Mouse (Mus musculus) forebrain, embryonic 10.5 days (tissue): ENCODE results near the gene Ftl1. TPM values are rescaled to one million over a fixed set of nuclear protein-coding genes. Genes with fewer than 3 reads are reported as not detected.
"Not testable (repeated sequence)": the region's sequence is repeated elsewhere in the genome, so short reads cannot be mapped to it uniquely, and the experiment has no call there.

Source experiments
- DNase-seq: peaks from one replicate; pipeline ENCODE4 v3.0.0-alpha.2; 2017; ENCODE audit warnings: low spot score; ENCODE audit errors: extremely low spot score
- H3K27ac ChIP-seq: fragments of 300-500 bp; sonication (generic); 2 replicates; pipeline ENCODE4 v1.5.1; 2016; ENCODE audit warnings: mild to moderate bottlenecking
- H3K27me3 ChIP-seq: fragments of 300-500 bp; sonication (generic); 2 replicates; pipeline ENCODE4 v1.6.1; 2016; ENCODE audit warnings: mild to moderate bottlenecking; ENCODE audit not compliant: poor library complexity, severe bottlenecking
- H3K36me3 ChIP-seq: fragments of 300-500 bp; sonication (generic); replicated peaks from 2 replicates; pipeline ENCODE4 v1.6.1; 2016; ENCODE audit warnings: mild to moderate bottlenecking, moderate library complexity
- H3K4me1 ChIP-seq: fragments of 300-500 bp; sonication (generic); 2 replicates; pipeline ENCODE4 v1.6.1; 2016
- H3K4me3 ChIP-seq: fragments of 300-500 bp; sonication (generic); 2 replicates; pipeline ENCODE4 v1.5.1; 2016; ENCODE audit warnings: mild to moderate bottlenecking, moderate library complexity
- H3K9me3 ChIP-seq: fragments of 300-500 bp; sonication (generic); 2 replicates; pipeline ENCODE4 v1.6.1; 2016; ENCODE audit warnings: mild to moderate bottlenecking, moderate library complexity
- WGBS: fragments of 180-500 bp; shearing (Covaris S2); methylation state at CpG from one replicate; pipeline ENCODE4 v1.1.7; 2016; 5-methylcytosine and 5-hydroxymethylcytosine counted together
- polyA plus RNA-seq: library from polyadenylated mRNA; unstranded; fragments of >200 nt; fragmentation: Nextera tagmentation; extraction: Ambion mirVana; gene quantifications from 2 replicates; pipeline ENCODE4 v1.2.1, GENCODE M21; 2016

Gene Ftl1
- polyA plus RNA-seq, 1 experiment from 2014 or later: 5,277 TPM

- no peaks in the 10 kb centered on the region for H3K9me3 ChIP-seq
- DNase-seq: no peak
- H3K27me3 ChIP-seq: no peaks in the 10 kb centered on the region
- H3K4me3 ChIP-seq: peak overlapping the region; percentile 96
- peaks cover 37% of the 10 kb centered on the region for H3K36me3 ChIP-seq
- peak overlapping the region; percentile 94 for H3K27ac ChIP-seq
- WGBS: 30% methylated on average over 7 of the region's 7 CpGs
- peaks cover 25% of the 10 kb centered on the region for H3K4me1 ChIP-seq
These were observed 7.5 kb upstream of the Ftl1 start for GRCm38 (mm10) chr7:45467090-45467670.

- H3K9me3 ChIP-seq: no peaks in the 10 kb centered on the region
- WGBS: under 1% methylated on average over 57 of the region's 58 CpGs
- peaks cover 44% of the 10 kb centered on the region for H3K36me3 ChIP-seq
These were observed 6.8 kb upstream of the Ftl1 start, which contains the start of gene Bax for GRCm38 (mm10) chr7:45466283-45467089. TSS of gene Bax (minus strand) at chr7:45466898.

DNA sequence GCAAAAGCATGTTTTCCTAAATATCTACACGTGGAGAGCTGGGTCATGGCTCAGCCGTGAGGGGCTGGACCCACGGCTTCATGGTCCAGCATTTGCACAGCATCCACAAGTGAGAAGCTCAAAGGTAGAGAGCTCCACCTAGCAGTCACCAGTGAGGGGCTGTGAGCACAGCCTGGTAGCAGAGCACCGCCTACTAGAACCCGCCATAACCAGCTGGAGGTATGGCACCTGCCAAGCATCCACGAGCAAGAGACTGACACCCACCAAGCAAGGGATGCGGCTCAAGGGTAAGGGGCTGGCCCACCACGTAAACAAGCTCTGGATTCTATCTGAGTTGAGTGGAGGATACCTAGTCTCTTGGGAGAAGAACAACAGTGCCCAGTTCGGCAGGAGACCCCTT lies 5.9 kb upstream of the Ftl1 start:
- Histone ChIP-seq H3K27me3 (no peaks in the 10 kb centered on the region), H3K4me3 (peak overlapping the region; percentile 96), H3K4me1 (peaks cover 39% of the 10 kb centered on the region), H3K9me3 (no peaks in the 10 kb centered on the region), H3K27ac (peak overlapping the region; percentile 94), H3K36me3 (peaks cover 54% of the 10 kb centered on the region)
- no peak for DNase-seq
- WGBS: 81% methylated on average over 9 of the region's 9 CpGs

More at GRCm38 (mm10) chr7:45466283-45467089, 6.8 kb upstream of the Ftl1 start, which contains the start of gene Bax:
- Histone ChIP-seq H3K4me1 (peaks cover 30% of the 10 kb centered on the region), H3K27me3 (no peaks in the 10 kb centered on the region), H3K4me3 (peak within 1 kb of the TSS; percentile 96), H3K27ac (peak within 1 kb of the TSS; percentile 94)
- DNase-seq: peak; percentile 95

- Histone ChIP-seq H3K36me3 (peaks cover 57% of the 10 kb centered on the region), H3K4me3 (peak overlapping the region; percentile 96)
- WGBS: 96% methylated on average over 12 of the region's 12 CpGs
These were observed 5.4 kb upstream of the Ftl1 start for GRCm38 (mm10) chr7:45465112-45465511.

GRCm38 (mm10) chr7:45463987-45464778 lies 4.5 kb upstream of the Ftl1 start:
- Histone ChIP-seq H3K4me1 (peaks cover 47% of the 10 kb centered on the region), H3K27me3 (no peaks in the 10 kb centered on the region), H3K4me3 (no peak overlapping the region), H3K36me3 (peaks cover 57% of the 10 kb centered on the region), H3K27ac (no peak overlapping the region), H3K9me3 (no peaks in the 10 kb centered on the region)
- no peak for DNase-seq
- 94% methylated on average over 7 of the region's 7 CpGs for WGBS

More at GRCm38 (mm10) chr7:45465112-45465511, 5.4 kb upstream of the Ftl1 start:
- no peaks in the 10 kb centered on the region for H3K9me3 ChIP-seq
- H3K4me1 ChIP-seq: peaks cover 44% of the 10 kb centered on the region
- DNase-seq: no peak
- no peak overlapping the region for H3K27ac ChIP-seq
- no peaks in the 10 kb centered on the region for H3K27me3 ChIP-seq

- not testable (repeated sequence) for H3K27ac ChIP-seq, H3K27me3 ChIP-seq, DNase-seq, H3K4me3 ChIP-seq, H3K9me3 ChIP-seq
- Histone ChIP-seq H3K36me3 (peaks cover 66% of the 10 kb centered on the region), H3K4me1 (peaks cover 56% of the 10 kb centered on the region)
- 78% methylated on average over 4 of the region's 4 CpGs for WGBS
These were observed 3.2 kb upstream of the Ftl1 start for GRCm38 (mm10) chr7:45462868-45463267.

- DNase-seq: no peak
- H3K36me3 ChIP-seq: peaks cover 72% of the 10 kb centered on the region
- H3K4me1 ChIP-seq: peaks cover 60% of the 10 kb centered on the region
- WGBS: 90% methylated on average over 4 of the region's 4 CpGs
- no peak overlapping the region for H3K4me3 ChIP-seq
- H3K27ac ChIP-seq: no peak overlapping the region
- no peaks in the 10 kb centered on the region for H3K9me3 ChIP-seq
- no peaks in the 10 kb centered on the region for H3K27me3 ChIP-seq
These were observed 2.6 kb upstream of the Ftl1 start for GRCm38 (mm10) chr7:45462325-45462724.

DNA sequence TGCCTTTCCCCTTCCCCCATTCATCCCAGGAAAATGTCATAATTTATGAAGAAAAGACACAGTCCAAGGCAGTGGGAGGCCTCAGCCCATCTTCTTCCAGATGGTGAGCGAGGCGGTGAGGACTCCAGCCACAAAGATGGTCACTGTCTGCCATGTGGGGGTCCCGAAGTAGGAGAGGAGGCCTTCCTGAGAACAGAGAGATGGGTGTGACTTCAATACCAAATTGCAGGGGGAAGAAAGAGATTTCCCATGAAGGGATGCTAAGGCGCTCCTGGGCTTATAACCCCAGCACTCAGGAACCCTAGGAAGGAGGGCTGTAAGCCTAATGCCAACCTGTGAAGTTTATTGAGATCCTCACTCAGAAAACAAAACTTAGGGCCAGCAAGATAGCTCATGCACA lies 2.1 kb upstream of the Ftl1 start:
- Histone ChIP-seq H3K27ac (peak overlapping the region; percentile 95), H3K4me3 (0 out of 2 replicates have a peak overlapping the region, but pooled peaks have one; percentile 87), H3K9me3 (no peaks in the 10 kb centered on the region), H3K4me1 (peaks cover 60% of the 10 kb centered on the region), H3K27me3 (no peaks in the 10 kb centered on the region), H3K36me3 (peaks cover 77% of the 10 kb centered on the region)
- no peak for DNase-seq
- 89% methylated on average over 4 of the region's 4 CpGs for WGBS

DNA sequence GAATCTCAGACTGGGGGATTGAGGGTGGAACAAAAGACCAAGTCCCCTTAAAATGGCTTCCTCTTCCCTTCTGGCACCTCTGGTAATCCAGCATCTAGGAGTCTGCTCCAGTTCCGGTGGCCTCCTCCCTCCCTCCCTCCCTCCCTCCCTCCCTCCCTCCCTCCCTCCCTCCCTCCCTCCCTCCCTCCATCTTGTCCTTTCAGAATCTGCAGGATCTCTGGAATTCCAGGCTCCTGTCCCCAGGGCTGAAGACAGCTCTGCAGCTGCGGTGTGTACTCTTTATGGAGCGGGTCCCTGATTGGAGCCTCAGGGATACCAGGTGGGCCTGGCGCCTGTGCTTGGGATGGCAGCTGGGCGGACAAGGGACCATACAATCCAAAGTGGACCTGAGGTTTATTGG lies 1.6 kb upstream of the Ftl1 start:
- H3K36me3 ChIP-seq: peaks cover 82% of the 10 kb centered on the region
- WGBS: 67% methylated on average over 5 of the region's 5 CpGs
- H3K9me3 ChIP-seq: no peaks in the 10 kb centered on the region
- DNase-seq: no peak
- H3K27ac ChIP-seq: peak overlapping the region; percentile 95
- peak overlapping the region; percentile 87 for H3K4me3 ChIP-seq
- peaks cover 62% of the 10 kb centered on the region for H3K4me1 ChIP-seq
- no peaks in the 10 kb centered on the region for H3K27me3 ChIP-seq

DNA sequence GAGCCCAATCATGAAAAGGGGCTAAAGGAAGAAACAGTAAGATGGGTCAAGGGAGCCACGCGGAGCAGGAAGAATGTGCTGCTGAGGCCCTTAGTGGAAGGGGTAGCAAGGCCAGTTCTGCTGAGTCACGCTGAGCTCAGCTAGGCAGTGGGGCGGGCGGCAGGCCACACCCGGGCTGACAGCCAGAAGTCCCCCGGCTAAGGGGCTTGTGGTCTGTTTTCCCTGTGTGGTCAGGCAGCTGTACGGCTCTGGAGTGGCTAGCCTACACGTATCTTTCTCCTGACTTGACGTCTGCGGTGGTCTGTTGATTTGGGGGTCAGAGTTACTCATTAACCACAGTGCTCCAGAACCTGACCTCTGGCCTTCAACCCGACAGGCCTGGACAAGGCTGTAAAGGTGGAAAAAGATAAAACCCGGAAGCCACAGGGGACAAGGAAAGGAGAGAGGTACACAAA lies 1.2 kb upstream of the Ftl1 start:
- peaks cover 61% of the 10 kb centered on the region for H3K4me1 ChIP-seq
- DNase-seq: peak; percentile 46
- H3K9me3 ChIP-seq: no peaks in the 10 kb centered on the region
- H3K4me3 ChIP-seq: peak overlapping the region; percentile 87
- H3K36me3 ChIP-seq: peaks cover 86% of the 10 kb centered on the region
- WGBS: 47% methylated on average over 13 of the region's 13 CpGs
- H3K27me3 ChIP-seq: no peaks in the 10 kb centered on the region
- H3K27ac ChIP-seq: peak overlapping the region; percentile 95

DNA sequence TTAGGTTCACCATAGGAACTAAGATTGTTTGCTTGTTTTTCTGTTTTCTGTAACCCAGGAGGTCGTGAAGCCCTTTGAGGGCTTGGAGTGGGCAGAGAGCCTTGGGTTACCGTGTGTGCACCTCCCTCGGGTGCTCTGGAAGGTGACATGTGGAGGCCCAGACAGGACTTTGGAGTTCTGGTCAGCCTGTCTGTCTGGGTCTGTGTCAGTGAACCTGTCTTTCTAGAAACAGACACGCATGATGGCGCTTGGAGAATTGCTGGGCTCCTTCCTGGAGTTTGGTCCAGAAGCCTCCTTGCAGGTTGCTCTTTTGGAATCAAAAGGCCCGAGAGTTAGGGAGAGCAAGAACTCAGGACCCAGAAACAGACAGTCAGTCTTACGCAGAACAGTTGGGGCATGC lies 693 bp upstream of the Ftl1 start:
- peak overlapping the region; percentile 95 for H3K27ac ChIP-seq

GRCm38 (mm10) chr7:45458748-45459563 lies 728 bp downstream of the Ftl1 start:
- peak overlapping the region; percentile 87 for H3K4me3 ChIP-seq
- H3K4me1 ChIP-seq: peaks cover 49% of the 10 kb centered on the region
- H3K9me3 ChIP-seq: no peaks in the 10 kb centered on the region
- H3K36me3 ChIP-seq: peaks cover 86% of the 10 kb centered on the region
- WGBS: 1% methylated on average over 43 of the region's 43 CpGs
- no peaks in the 10 kb centered on the region for H3K27me3 ChIP-seq
- peak; percentile 87 for DNase-seq
- peak overlapping the region; percentile 95 for H3K27ac ChIP-seq

More for the DNA sequence above, 693 bp upstream of the Ftl1 start:
- H3K4me1 ChIP-seq: peaks cover 56% of the 10 kb centered on the region
- H3K36me3 ChIP-seq: peaks cover 86% of the 10 kb centered on the region
- 83% methylated on average over 7 of the region's 7 CpGs for WGBS
- no peaks in the 10 kb centered on the region for H3K9me3 ChIP-seq
- no peaks in the 10 kb centered on the region for H3K27me3 ChIP-seq
- H3K4me3 ChIP-seq: peak overlapping the region; percentile 87
- DNase-seq: no peak
